Mouse (Mus musculus) right cerebral cortex, postnatal 36 days (tissue): ENCODE measurements around the gene Mat2b.
"Not testable (repeated sequence)": the region's sequence is repeated elsewhere in the genome, so short reads cannot be mapped to it uniquely, and the experiment has no call there.

Source experiments
- DNase-seq, 2 experiments: peaks; one replicate each; pipeline ENCODE4 v3.0.0; 2022; ENCODE audit warnings: low spot score in 2 of 2, mixed read lengths in 1 of 2

The Mat2b gene

DNA sequence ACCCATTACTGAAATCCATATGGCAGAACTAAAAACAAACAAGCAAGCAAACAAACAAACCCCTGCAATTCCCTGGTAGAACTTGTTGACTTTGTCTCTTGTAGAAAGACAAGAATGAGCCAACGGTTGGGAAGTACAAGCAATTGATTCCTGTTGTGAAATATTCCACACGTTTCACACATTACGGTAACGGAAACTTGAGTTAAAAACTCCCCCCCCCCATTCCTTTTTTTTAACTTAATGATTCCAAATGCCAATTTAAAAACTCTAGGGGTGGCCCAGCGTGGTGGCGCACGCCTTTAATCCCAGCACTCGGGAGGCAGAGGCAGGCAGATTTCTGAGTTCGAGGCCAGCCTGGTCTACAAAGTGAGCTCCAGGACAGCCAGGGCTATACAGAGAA lies at the start of gene Mat2b:
Mat2b (minus strand) TSS at position 101 of the 400 bp plus-strand sequence.
- DNase-seq, result no peak

DNA sequence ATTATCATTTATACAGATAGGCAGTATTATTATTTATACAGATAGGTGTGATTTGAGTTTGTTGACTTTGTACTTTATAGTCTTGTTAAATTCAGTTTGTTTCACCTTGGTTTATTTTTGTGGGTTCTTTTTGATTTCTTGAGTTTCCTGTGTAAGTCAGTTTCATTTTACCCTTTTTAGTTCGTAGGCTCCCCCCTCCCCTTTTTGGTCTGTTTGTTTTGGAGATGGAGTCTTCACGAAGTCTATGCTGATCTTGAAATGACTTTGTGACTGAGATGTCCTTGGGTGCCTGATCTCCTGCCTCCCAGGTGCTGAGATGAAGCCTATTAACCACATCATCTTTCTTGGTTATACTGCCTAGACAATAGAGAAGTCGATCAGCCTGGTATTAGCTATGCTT lies 49.3 kb upstream of the Mat2b start:
- DNase-seq, result no peak

DNA sequence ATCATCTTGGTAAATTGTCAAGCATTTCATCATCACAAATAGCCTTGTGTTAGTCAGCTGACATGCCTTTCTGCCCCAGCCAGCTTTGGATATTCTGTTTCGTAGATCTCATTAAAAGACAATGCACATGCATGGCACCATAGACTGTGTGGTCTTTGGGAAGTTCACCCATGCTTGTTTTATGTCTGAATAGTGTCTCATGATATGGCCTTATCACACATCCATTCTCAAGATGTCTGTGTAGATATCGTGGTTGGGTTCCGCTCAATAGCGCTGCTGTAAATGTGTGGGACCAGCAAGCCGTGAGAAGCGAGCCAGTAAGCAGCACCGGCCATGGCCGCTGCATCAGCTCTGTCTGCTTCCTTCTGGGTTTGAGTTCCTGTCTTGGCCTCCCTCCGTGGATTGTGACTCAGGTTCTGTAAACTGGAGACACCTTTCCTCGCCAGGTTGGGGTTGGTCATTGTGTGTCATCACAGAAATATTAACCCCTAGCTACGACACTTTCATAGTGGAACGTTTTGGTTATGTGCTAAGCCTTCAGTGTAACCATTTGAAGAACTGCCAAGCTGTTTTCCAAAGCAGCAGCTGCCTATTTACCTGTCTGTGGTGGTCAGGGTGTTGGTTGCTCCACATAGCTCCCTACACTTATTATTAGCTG lies 46.7 kb upstream of the Mat2b start:
- DNase-seq, result no peak

- DNase-seq, result no peak
Observed at GRCm38 (mm10) chr11:40737369-40737768, 42.4 kb upstream of the Mat2b start.

GRCm38 (mm10) chr11:40734251-40734752 lies 39.3 kb upstream of the Mat2b start:
- DNase-seq, result no peak

DNA sequence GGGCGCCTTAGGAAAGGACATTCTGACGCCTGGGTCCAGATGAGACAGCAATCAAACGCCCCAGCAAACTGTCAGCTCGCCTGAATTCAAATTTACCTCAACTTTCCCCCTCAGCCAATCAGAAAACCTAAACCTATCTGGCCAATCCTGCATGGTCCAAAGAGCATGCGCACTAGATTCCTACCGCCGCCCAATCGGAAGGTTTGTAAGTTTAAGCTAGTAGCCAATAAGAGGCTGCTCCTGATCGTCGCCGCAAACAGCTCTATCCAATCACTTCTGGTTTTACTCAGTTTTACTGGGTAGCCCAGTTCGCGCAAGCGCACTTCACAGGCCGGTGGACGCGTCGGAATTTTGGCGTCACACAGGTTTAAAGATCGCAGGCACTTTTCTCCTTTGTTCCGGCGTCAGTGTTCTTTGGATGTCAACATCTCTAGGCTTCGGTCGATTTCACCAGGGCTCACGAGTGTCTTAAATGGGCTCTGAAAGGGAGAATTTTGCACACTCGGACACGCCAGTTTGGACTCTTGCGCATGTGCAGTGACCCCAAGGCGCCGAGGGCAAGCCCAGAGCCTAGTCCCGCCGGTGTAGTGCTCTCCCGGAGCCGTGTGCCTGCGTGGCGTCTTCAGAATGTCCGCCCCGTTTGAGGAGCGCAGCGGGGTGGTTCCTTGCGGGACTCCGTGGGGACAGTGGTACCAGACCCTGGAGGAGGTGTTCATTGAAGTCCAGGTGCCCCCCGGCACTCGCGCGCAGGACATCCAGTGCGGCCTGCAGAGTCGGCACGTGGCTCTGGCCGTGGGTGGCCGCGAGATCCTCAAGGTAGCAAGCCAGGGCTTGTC lies 38.6 kb upstream of the Mat2b start, which contains the start of the genes Hmmr and Nudcd2:
Hmmr (minus strand) TSS at position 84 of the 836 bp plus-strand sequence.
Nudcd2 (plus strand) TSS at position 329 of the 836 bp plus-strand sequence.
- peak; percentile 93 to 96 for DNase-seq

DNA sequence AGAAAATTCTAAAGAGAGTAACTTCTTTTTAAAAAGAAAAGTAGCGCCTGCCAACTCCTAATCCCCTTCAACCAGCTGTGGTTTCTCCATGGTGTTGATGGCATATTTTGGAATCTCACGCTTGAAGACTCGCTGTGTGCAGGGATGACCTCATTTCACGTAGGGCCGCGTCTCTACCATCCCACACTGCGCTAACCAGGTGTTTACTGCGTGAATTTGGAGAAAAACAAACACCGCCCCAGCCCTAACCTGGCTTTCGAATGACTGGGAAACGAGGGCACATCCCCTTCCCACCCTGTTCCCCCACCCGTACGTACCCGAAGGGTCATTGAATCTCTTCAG lies 38.0 kb upstream of the Mat2b start:
- no peak for DNase-seq

GRCm38 (mm10) chr11:40718324-40718723 lies 23.3 kb upstream of the Mat2b start:
- DNase-seq, result no peak

GRCm38 (mm10) chr11:40715524-40715923 lies 20.5 kb upstream of the Mat2b start:
- DNase-seq, result no peak

- no peak for DNase-seq
Observed at GRCm38 (mm10) chr11:40713858-40714257, 18.9 kb upstream of the Mat2b start.

DNA sequence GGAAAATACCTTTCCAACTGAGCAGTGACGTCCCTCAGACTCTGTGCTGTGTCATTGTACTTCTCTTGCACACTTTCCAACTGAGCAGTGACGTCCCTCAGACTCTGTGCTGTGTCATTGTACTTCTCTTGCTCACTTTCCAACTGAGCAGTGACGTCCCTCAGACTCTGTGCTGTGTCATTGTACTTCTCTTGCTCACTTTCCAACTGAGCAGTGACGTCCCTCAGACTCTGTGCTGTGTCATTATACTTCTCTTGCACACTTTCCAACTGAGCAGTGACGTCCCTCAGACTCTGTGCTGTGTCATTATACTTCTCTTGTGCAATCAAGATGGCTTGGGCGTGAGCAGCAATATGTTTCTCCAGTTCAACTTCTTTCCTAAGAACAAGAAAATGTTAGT lies 14.9 kb upstream of the Mat2b start:
- not testable (repeated sequence) for DNase-seq

DNA sequence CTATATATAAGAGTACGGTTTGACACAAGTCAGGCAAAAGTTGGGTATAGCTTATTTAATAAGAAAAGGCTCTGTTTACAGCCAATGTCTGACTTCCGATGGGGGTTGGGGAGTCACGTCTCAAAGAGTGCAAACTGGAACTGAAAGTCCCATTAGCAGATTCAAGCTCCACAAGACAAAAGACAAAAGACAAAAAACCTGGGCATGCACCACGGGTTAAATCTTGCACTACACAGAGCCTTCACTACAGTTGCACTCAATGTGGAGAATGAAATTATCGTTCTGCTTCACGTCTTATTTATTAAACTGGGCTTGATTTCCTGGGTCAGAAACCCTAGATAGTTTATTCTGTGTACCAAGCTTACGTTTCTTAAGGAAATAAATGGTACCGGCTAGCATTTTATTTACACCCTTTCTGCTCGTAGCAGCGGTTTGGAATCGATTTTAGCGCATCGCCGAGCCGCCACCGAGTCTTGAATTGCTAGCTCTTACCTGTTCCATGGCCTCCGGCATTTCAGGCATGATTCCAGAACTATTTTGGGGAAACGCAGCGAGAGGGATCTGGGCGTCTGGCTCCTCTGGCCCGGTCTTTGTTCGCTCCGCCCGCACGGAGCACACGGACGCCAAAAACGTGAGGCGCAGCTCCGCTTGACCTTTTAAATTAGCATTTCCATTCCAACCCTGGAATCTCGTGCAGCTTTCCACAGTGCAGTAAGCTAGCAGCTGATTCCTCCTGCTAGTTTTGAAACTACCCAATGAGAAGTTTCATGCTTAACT lies 504 bp downstream of the Mat2b start:
- DNase-seq, result peak; percentile 26 to 38

DNA sequence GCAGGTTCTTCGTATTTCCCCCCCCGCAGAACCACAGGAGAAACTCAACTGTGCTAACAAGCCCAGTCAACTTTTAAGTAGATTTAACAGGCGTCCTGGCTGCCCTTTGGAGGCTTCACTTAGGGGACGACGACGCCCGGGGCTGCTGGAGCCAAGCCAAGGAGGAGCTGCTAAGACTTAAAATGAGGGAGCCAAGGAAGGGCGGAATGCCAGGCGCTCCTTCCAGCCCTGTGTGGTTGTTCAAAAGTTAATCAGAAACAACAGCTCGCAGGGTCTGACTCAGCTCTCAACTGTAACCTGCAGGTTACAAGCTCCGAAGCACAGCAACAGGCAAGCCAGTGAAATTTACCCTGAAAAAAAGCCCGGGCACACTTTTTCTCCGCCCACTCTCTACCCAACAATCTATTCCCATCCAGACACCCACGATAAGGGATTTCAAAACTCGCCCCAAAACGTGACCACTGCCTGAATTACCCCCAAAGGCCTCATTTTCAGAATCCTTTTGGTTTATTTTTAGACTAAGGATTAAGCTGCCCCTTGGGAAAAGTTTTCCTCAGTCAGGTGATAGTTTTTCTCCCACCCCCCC lies 1.5 kb downstream of the Mat2b start:
- peak; percentile 34 to 44 for DNase-seq

GRCm38 (mm10) chr11:40692511-40693365 lies 2.3 kb downstream of the Mat2b start:
- peak; percentile 90 to 93 for DNase-seq

DNA sequence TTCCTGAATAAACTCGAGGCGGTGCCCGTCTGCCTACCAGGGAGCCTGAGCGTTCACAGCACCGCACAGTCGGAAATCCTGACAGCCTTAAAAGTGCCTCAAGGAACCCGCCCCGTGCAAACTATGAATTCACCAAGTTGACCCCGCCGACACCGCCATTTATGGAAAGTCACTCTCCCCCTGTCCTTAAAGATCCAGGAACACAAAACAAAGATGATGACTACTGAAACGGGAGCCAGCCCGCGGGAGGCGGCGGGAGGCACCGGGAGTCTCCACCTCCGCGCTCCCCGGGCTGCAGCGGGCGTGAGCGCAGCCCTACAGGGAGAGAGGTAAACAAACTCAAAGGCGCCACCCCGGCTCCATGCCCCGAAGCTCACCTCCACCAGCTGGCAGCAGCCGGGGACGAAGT lies 2.9 kb downstream of the Mat2b start:
- no peak for DNase-seq

DNA sequence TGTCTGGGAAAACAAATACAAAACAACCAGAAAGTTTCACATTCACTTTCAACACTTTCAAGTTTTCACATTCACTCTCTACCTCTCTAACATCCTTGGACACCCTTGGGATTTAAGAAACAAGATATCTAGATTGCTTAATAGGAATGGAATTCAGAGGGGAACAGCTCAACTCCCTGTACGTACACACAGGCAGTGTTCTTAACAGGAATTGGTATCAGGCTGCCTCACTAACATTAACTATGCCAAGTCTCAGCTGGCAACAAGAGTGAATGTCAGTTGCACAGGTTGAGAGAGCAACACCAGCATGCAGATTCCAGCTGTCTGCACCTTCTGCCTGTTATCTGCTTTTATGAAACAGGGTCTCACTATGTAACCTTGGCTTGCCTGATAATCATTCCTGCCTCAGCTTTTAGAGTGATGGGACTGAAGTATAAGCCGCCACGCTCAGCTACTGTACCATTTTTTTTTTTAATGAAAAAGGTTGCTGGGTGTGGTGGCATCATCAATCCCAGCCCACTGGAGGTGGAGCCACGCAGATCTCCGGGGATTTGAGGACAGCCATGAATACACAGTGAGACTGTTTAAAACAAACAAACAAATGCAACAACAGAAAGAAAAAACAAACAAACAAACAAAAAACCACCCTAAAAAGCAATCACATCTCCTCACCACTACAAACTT lies 4.4 kb downstream of the Mat2b start:
- DNase-seq, result no peak

GRCm38 (mm10) chr11:40683295-40683694 lies 11.7 kb downstream of the Mat2b start:
- no peak for DNase-seq

DNA sequence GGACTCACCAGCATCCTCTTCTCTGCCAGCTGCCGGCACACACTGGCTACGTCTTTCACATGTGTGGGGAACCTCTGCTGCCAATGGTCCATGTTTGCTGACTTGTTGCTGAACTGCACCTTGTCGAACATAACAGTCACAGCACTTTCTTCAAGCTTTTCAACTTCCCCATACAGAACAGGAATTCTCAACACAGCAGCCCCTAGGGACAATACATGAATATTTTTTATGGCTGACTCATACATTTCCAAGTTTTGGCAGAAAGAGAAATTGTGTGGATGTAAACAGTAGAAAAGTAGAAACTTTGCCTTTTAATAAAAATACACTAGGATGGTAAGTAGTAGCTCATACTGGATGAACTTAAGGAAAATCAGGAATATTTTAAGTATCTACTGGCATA lies 12.5 kb downstream of the Mat2b start:
- no peak for DNase-seq

GRCm38 (mm10) chr11:40677169-40677568 lies 17.8 kb downstream of the Mat2b start:
- DNase-seq, result no peak
